ENCODE assay signal across 24 mouse cellular contexts in the genomic region with DNA sequence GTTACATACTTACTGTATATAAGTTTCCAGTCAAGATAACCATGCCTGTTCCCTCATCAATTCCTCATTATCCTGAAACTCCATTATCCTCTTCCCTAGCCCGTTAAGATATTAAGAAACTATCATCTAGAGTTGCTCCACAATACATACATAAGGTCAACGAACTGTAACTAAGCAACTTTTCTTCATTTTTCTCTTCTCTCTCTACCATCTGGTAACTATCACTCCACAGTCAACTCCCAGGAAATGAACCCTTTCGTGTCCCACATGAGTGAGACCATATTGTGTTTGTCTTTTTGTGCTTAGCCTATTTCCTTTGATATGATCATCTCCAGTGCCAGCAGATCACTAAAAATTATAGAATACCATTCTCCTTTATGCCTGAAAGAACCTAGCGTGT.
A peak's percentile ranks its signal among the peaks of the same experiment; 100 is the strongest.
DNase-seq lines count a peak whose midpoint lies in the region; ATAC-seq and TF ChIP-seq lines count a peak whose summit lies in the region.
"Had no signal": no experiment of that assay in that cellular context is flagged by ENCODE, and none has a peak within 500 bp of the region (broad histone marks: within the 10 kb centered on the region; RNA-seq: fewer than 3 reads in every experiment).

No protein-coding gene starts in this region.

- no peaks in the 10 kb centered on the region for H3K9me3 ChIP-seq in kidney, postnatal 0 days (replicated peaks; ENCODE audit: low read length)
- H3K9me3 ChIP-seq in kidney, embryonic 14.5 days (ENCODE audit: control insufficient read depth, low read length): no peaks in the 10 kb centered on the region
- H3K9me3 ChIP-seq in lung, embryonic 15.5 days: no peaks in the 10 kb centered on the region
- no peaks in the 10 kb centered on the region for H3K9me3 ChIP-seq in lung, postnatal 0 days (ENCODE audit: low read length)
- H3K9me3 ChIP-seq: embryonic facial prominence, embryonic 10.5 days; embryonic facial prominence, embryonic 12.5 days; forebrain, embryonic 13.5 days; forebrain, embryonic 15.5 days had no signal

- H3K27me3 ChIP-seq in kidney, postnatal 0 days (ENCODE audit: insufficient read depth, low read length): no peaks in the 10 kb centered on the region
- no peaks in the 10 kb centered on the region for H3K27me3 ChIP-seq in kidney, embryonic 14.5 days (ENCODE audit: control insufficient read depth, insufficient read depth, low read length)
- H3K27me3 ChIP-seq in lung, embryonic 15.5 days: no peaks in the 10 kb centered on the region
- no peaks in the 10 kb centered on the region for H3K27me3 ChIP-seq in lung, postnatal 0 days (replicated peaks; ENCODE audit: insufficient read depth, low read length)
- H3K27me3 ChIP-seq: CH12.LX; embryonic facial prominence, embryonic 12.5 days; forebrain, embryonic 13.5 days; forebrain, embryonic 15.5 days had no signal

- no peak overlapping the region for H3K4me3 ChIP-seq in kidney, postnatal 0 days (replicated peaks; ENCODE audit: low read depth, low read length)
- no peak overlapping the region for H3K4me3 ChIP-seq in kidney, embryonic 14.5 days (ENCODE audit: low read length)
- no peak overlapping the region for H3K4me3 ChIP-seq in lung, embryonic 15.5 days
- H3K4me3 ChIP-seq in lung, postnatal 0 days (ENCODE audit: low read depth, low read length): no peak overlapping the region
- H3K4me3 ChIP-seq: embryonic facial prominence, embryonic 10.5 days; embryonic facial prominence, embryonic 12.5 days; forebrain, embryonic 13.5 days; forebrain, embryonic 15.5 days had no signal

- H3K36me3 ChIP-seq in kidney, postnatal 0 days (ENCODE audit: insufficient read depth, low read length): no peaks in the 10 kb centered on the region
- H3K36me3 ChIP-seq in kidney, embryonic 14.5 days (ENCODE audit: control insufficient read depth, insufficient read depth, low read length): no peaks in the 10 kb centered on the region
- H3K36me3 ChIP-seq in lung, embryonic 15.5 days: peaks cover 21% of the 10 kb centered on the region
- H3K36me3 ChIP-seq in lung, postnatal 0 days (ENCODE audit: insufficient read depth, low read length): 0 out of 2 replicates have a peak, but pooled peaks cover 3% of the 10 kb centered on the region
- H3K36me3 ChIP-seq: G1E had no signal

- H3K9ac ChIP-seq in kidney, postnatal 0 days (ENCODE audit: low read depth, low read length): no peak overlapping the region
- no peak overlapping the region for H3K9ac ChIP-seq in kidney, embryonic 14.5 days (ENCODE audit: low read depth, low read length)
- H3K9ac ChIP-seq in lung, embryonic 15.5 days: no peak overlapping the region
- no peak overlapping the region for H3K9ac ChIP-seq in lung, postnatal 0 days (replicated peaks; ENCODE audit: low read depth)
- H3K9ac ChIP-seq: embryonic facial prominence, embryonic 12.5 days; forebrain, embryonic 13.5 days; forebrain, embryonic 15.5 days had no signal

- H3K4me1 ChIP-seq in kidney, postnatal 0 days (replicated peaks; ENCODE audit: insufficient read depth, low read length): no peaks in the 10 kb centered on the region
- H3K4me1 ChIP-seq in kidney, embryonic 14.5 days (ENCODE audit: control insufficient read depth, insufficient read depth, low read length): no peaks in the 10 kb centered on the region
- no peaks in the 10 kb centered on the region for H3K4me1 ChIP-seq in lung, embryonic 15.5 days
- H3K4me1 ChIP-seq in lung, postnatal 0 days (ENCODE audit: insufficient read depth, low read depth, low read length): no peaks in the 10 kb centered on the region
- H3K4me1 ChIP-seq: embryonic facial prominence, embryonic 10.5 days; embryonic facial prominence, embryonic 12.5 days; forebrain, embryonic 13.5 days; forebrain, embryonic 15.5 days had no signal

- ATAC-seq in kidney, postnatal 0 days (replicated peaks; ENCODE audit: low FRiP score, low read depth): no peak
- no peak for ATAC-seq in kidney, embryonic 14.5 days (ENCODE audit: low FRiP score, low TSS enrichment)
- peak; percentile 62; the same call in 1 of the 2 replicates for ATAC-seq in lung, embryonic 15.5 days (ENCODE audit: borderline replicate concordance, extremely low read depth, low FRiP score, low TSS enrichment)
- peak; percentile 74 for ATAC-seq in lung, postnatal 0 days
- ATAC-seq: activated CD4-positive, CD25-positive, alpha-beta regulatory T cell, adult 4 months; CD4-positive, CD25-positive, alpha-beta regulatory T cell, adult 4 months; forebrain, embryonic 13.5 days; forebrain, embryonic 15.5 days; Patski had no signal

- DNase-seq in kidney, postnatal 0 days (ENCODE audit: low spot score): peak; percentile 7
- DNase-seq in lung, postnatal 36 days: no peak
- DNase-seq in lung, postnatal 0 days (ENCODE audit: low spot score): peak; percentile 79
- DNase-seq in lung, postnatal 4 days: no peak
- DNase-seq: adrenal gland, adult 8-10 months; adrenal gland, postnatal 14 days; adrenal gland, postnatal 36 days; B cell, adult 2 months; cerebellum, adult 11-12 months; cerebellum, adult 2 months; cerebellum, adult 9-10 months; cerebellum, postnatal 10 days; cerebellum, postnatal 25 days had no signal

- H3K4me2 ChIP-seq in kidney, postnatal 0 days (ENCODE audit: low read length): no peak overlapping the region
- no peak overlapping the region for H3K4me2 ChIP-seq in kidney, embryonic 14.5 days (replicated peaks; ENCODE audit: low read depth, low read length)
- H3K4me2 ChIP-seq in lung, embryonic 15.5 days: no peak overlapping the region
- H3K4me2 ChIP-seq in lung, postnatal 0 days (replicated peaks; ENCODE audit: low read depth, low read length): no peak overlapping the region
- H3K4me2 ChIP-seq: embryonic facial prominence, embryonic 12.5 days; forebrain, embryonic 13.5 days; forebrain, embryonic 15.5 days had no signal

- no peak for TF ChIP-seq CTCF in kidney, postnatal 0 days (IDR thresholded peaks at IDR 0.05; ENCODE audit: low read depth)
- no peak for TF ChIP-seq CTCF in lung, postnatal 0 days (IDR thresholded peaks at IDR 0.05)

- 0 out of 2 replicates have a peak, but pooled peaks have one; percentile 32 for TF ChIP-seq EP300 in lung, postnatal 0 days (IDR thresholded peaks at IDR 0.05)

- no peak overlapping the region for H3K27ac ChIP-seq in kidney, postnatal 0 days
- H3K27ac ChIP-seq in kidney, embryonic 14.5 days (ENCODE audit: low read depth, low read length): no peak overlapping the region
- H3K27ac ChIP-seq in lung, embryonic 15.5 days: no peak overlapping the region
- H3K27ac ChIP-seq in lung, postnatal 0 days (ENCODE audit: low read length): no peak overlapping the region
- H3K27ac ChIP-seq: embryonic facial prominence, embryonic 10.5 days; embryonic facial prominence, embryonic 12.5 days; forebrain, embryonic 13.5 days; forebrain, embryonic 15.5 days had no signal

- WGBS in kidney, postnatal 0 days: 67% methylated on average over 4 of the region's 4 CpGs
- 75% methylated on average over 4 of the region's 4 CpGs for WGBS in kidney, embryonic 14.5 days
- 43% methylated on average over 4 of the region's 4 CpGs for WGBS in lung, embryonic 15.5 days
- WGBS in lung, postnatal 0 days: 54% methylated on average over 4 of the region's 4 CpGs

Comparison
In these comparisons a context has a peak if more than half of its experiments do, and no peak if none do; other contexts are left out.
1. DNase-seq: peak in kidney, postnatal 0 days (single experiment) and lung, postnatal 0 days (single experiment); none in lung, postnatal 36 days (single experiment) and lung, postnatal 4 days (0 of 2).
2. ATAC-seq: peak in lung, embryonic 15.5 days (single experiment) and lung, postnatal 0 days (single experiment); none in kidney, postnatal 0 days (single experiment) and kidney, embryonic 14.5 days (single experiment).